Mouse (Mus musculus) limb, embryonic 13.5 days (tissue): ENCODE results near the gene Sfswap. TPM values are rescaled to one million over a fixed set of nuclear protein-coding genes. Genes with fewer than 3 reads are reported as not detected.
"Not testable (repeated sequence)": the region's sequence is repeated elsewhere in the genome, so short reads cannot be mapped to it uniquely, and the experiment has no call there.

Experiments
- ATAC-seq: fragments of 200-750 bp; cut with Nextera tagmentation; 2 replicates; pipeline ENCODE4 v1.8.0; 2017; ENCODE audit warnings: low read depth, moderate number of reproducible peaks, moderate TSS enrichment; ENCODE audit not compliant: low FRiP score
- H3K27ac ChIP-seq: fragments of 300-500 bp; sonication (generic); 2 replicates; pipeline ENCODE4 v1.5.1; 2015; ENCODE audit warnings: inconsistent platforms, mild to moderate bottlenecking, moderate library complexity
- H3K27me3 ChIP-seq: fragments of 300-500 bp; sonication (generic); 2 replicates; pipeline ENCODE4 v1.6.1; 2015; ENCODE audit warnings: mild to moderate bottlenecking, inconsistent platforms
- H3K36me3 ChIP-seq: fragments of 300-500 bp; sonication (generic); 2 replicates; pipeline ENCODE4 v1.6.1; 2015; ENCODE audit warnings: inconsistent platforms, mild to moderate bottlenecking, moderate library complexity
- H3K4me1 ChIP-seq: fragments of 300-500 bp; sonication (generic); 2 replicates; pipeline ENCODE4 v1.6.1; 2015; ENCODE audit warnings: inconsistent platforms
- H3K4me2 ChIP-seq: fragments of 300-500 bp; sonication (generic); replicated peaks from 2 replicates; pipeline ENCODE4 v1.6.1; 2015; ENCODE audit warnings: inconsistent platforms, mild to moderate bottlenecking, moderate library complexity
- H3K4me3 ChIP-seq: fragments of 300-500 bp; sonication (generic); 2 replicates; pipeline ENCODE4 v1.5.1; 2015; ENCODE audit warnings: moderate library complexity, mild to moderate bottlenecking, inconsistent platforms
- H3K9ac ChIP-seq: fragments of 300-500 bp; sonication (generic); 2 replicates; pipeline ENCODE4 v1.6.1; 2015; ENCODE audit warnings: mild to moderate bottlenecking, inconsistent platforms
- H3K9me3 ChIP-seq: fragments of 300-500 bp; sonication (generic); 2 replicates; pipeline ENCODE4 v1.6.1; 2016; ENCODE audit warnings: inconsistent platforms
- WGBS: fragments of 180-500 bp; shearing (Covaris S2); methylation state at CpG from one replicate; pipeline ENCODE4 v1.1.7; 2015; 5-methylcytosine and 5-hydroxymethylcytosine counted together
- polyA plus RNA-seq: library from polyadenylated mRNA; unstranded; fragments of >200 nt; fragmentation: Nextera tagmentation; extraction: Ambion mirVana; gene quantifications from 2 replicates; pipeline ENCODE4 v1.2.1, GENCODE M21; 2015

Gene Sfswap
- polyA plus RNA-seq, 1 experiment from 2014 or later = 59.9 TPM

DNA sequence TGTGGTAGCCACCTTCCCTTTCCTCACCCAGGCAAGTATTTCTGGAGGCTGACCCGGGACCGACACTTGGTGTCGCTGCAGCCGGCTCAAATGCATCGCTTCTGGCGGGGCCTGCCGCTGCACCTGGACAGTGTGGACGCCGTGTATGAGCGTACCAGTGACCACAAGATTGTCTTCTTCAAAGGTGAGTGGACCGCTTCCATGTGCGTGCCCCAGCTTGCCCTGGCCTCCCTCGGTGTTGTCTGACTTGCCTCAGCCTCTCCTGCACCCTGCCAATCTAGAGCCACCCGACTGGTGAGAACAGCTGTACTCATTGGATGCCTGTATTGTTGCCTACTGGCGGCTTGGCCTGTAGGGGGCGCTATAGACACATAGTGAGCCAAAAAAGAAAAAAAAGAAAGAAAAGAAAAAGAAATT, 101.1 kb downstream of the Sfswap start:
- Histone ChIP-seq H3K9me3 (0 out of 2 replicates have a peak, but pooled peaks cover 4% of the 10 kb centered on the region), H3K4me1 (no peaks in the 10 kb centered on the region), H3K36me3 (no peaks in the 10 kb centered on the region), H3K4me2 (no peak overlapping the region), H3K27ac (no peak overlapping the region), H3K4me3 (no peak overlapping the region), H3K27me3 (no peaks in the 10 kb centered on the region), H3K9ac (no peak overlapping the region)
- ATAC-seq = no peak
- 32% methylated on average over 16 of the region's 16 CpGs for whole genome bisulfite sequencing

DNA sequence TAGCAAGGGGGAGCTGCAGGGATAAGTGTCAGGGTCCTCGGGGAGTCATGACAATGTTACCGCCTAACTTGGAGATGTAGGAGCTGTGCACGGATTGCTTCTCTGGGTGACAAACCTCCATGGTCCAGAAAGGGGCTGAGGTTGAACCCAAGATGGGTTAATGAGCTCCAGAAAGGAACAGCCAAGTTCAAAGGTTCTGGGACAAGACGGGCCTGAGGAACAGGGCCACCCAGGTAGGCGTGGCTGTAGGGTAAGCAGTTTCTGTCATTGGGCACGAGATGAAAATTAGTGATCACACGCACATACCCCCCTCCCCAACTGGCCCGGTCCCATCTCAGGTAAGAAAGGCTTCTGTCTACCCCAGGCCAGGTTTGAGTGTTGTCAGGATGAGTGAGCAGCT, 106.5 kb downstream of the Sfswap start:
- ATAC-seq = no peak
- 75% methylated on average over 8 of the region's 8 CpGs for WGBS
- no peaks in the 10 kb centered on the region for H3K27me3 ChIP-seq
- no peak overlapping the region for H3K4me2 ChIP-seq
- no peaks in the 10 kb centered on the region for H3K36me3 ChIP-seq
- no peak overlapping the region for H3K4me3 ChIP-seq
- no peak overlapping the region for H3K9ac ChIP-seq
- no peaks in the 10 kb centered on the region for H3K9me3 ChIP-seq
- H3K4me1 ChIP-seq = no peaks in the 10 kb centered on the region
- no peak overlapping the region for H3K27ac ChIP-seq

- Histone ChIP-seq H3K4me1 (no peaks in the 10 kb centered on the region), H3K9me3 (no peaks in the 10 kb centered on the region), H3K4me2 (no peak overlapping the region), H3K36me3 (no peaks in the 10 kb centered on the region), H3K27ac (no peak overlapping the region), H3K9ac (no peak overlapping the region), H3K4me3 (no peak overlapping the region), H3K27me3 (no peaks in the 10 kb centered on the region)
- ATAC-seq = no peak
- 21% methylated on average over 1 of the region's 1 CpGs for WGBS
These were observed 110.0 kb downstream of the Sfswap start for GRCm38 (mm10) chr5:129611060-129611459.

DNA sequence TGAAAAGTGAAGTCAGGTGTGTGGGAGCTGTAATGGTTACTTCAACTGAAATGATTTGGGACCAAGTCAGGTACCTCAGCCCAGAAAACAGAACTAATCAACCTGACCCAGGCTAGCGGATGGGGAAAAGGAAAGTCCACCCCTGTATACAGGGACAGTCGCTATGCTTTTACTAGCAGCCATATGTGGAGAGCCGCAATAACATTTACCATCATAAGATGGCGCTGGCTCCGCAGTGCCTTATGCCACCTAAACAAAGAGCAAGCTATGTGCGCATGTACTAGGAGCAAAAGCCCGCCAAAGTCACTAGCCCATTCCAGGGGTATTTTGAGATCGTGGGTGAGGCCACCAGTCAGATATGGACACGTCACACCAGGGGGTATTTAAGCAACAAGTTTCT, 119.6 kb downstream of the Sfswap start:
- not testable (repeated sequence) for H3K9ac ChIP-seq, H3K4me2 ChIP-seq, H3K4me1 ChIP-seq, ATAC-seq, H3K4me3 ChIP-seq, H3K36me3 ChIP-seq, H3K27me3 ChIP-seq, H3K27ac ChIP-seq, H3K9me3 ChIP-seq
- WGBS = 59% methylated on average over 9 of the region's 9 CpGs

Other genes starting within 250 kb of the Sfswap start
- gene Mmp17, start 82.9 kb downstream of the Sfswap start, polyA plus RNA-seq = 1.6 and 2.1 TPM in 2 replicates
- 6.8 and 6.9 TPM in 2 replicates for gene Zfp11, start 168.9 kb downstream of the Sfswap start, polyA plus RNA-seq
- gene Sept14, start 207.3 kb downstream of the Sfswap start, polyA plus RNA-seq = not detected in 2 replicates
- 199 and 219 TPM in 2 replicates for gene Mrps17, start 214.3 kb downstream of the Sfswap start, polyA plus RNA-seq
- 119 and 130 TPM in 2 replicates for gene Nipsnap2, start 223.8 kb downstream of the Sfswap start, polyA plus RNA-seq